Mouse (Mus musculus) ES-E14 (cell line): ENCODE results near the gene Plpp3.

ENCODE experiments used
- CHD2 ChIP-seq: IDR thresholded peaks from 2 replicates; pipeline ENCODE4 v1.6.1; 2014; ENCODE audit warnings: mild to moderate bottlenecking, low read depth, low read length, inconsistent platforms
- HCFC1 ChIP-seq: IDR thresholded peaks from 2 replicates; pipeline ENCODE4 v1.6.1; 2012; ENCODE audit warnings: low read length, inconsistent platforms, borderline replicate concordance; ENCODE audit not compliant: insufficient read depth
- MAFK ChIP-seq: IDR thresholded peaks from 2 replicates; pipeline ENCODE4 v1.6.1; 2014; ENCODE audit warnings: mild to moderate bottlenecking, low read depth, low read length, inconsistent platforms; ENCODE audit not compliant: insufficient read depth

DNA sequence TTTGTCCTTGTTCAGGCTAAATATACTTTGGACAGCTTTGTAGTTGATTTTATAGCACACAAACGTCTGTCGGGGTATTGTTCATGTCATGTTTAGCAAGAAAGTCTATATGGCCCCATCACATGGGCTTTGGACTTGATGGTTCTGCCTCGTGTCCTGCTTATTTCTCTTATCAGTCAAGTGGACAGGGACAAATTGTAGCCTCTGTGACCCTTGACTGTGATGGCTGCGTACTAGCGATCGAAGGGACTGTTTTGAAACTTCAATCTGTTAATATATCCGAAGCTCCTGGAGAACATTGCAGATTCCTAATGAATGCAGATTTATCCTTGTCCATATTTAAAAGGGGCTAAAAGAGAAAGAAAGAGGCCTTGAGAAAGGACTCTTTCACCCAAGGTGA, 30.7 kb downstream of the Plpp3 start:
- TF ChIP-seq MAFK (no peak), HCFC1 (no peak), CHD2 (no peak)
